Mouse (Mus musculus) hindbrain, embryonic 16.5 days (tissue): ENCODE results near the gene Mrm2. TPM values are rescaled to one million over a fixed set of nuclear protein-coding genes. Genes with fewer than 3 reads are reported as not detected.

Experiments
- ATAC-seq: fragments of 200-750 bp; cut with Nextera tagmentation; 2 replicates; pipeline ENCODE4 v1.8.0; 2017; ENCODE audit warnings: moderate TSS enrichment, moderate library complexity
- H3K27ac ChIP-seq: fragments of 300-500 bp; sonication (generic); 2 replicates; pipeline ENCODE4 v1.5.1; 2014; ENCODE audit warnings: low read depth, mild to moderate bottlenecking, control low read depth, low read length, moderate library complexity
- H3K27me3 ChIP-seq: fragments of 300-500 bp; sonication (generic); replicated peaks from 2 replicates; pipeline ENCODE4 v1.6.1; 2014; ENCODE audit warnings: low read length; ENCODE audit not compliant: control insufficient read depth, insufficient read depth
- H3K36me3 ChIP-seq: fragments of 300-500 bp; sonication (generic); 2 replicates; pipeline ENCODE4 v1.6.1; 2014; ENCODE audit warnings: mild to moderate bottlenecking, low read length, moderate library complexity, mixed read lengths; ENCODE audit not compliant: control insufficient read depth, insufficient read depth
- H3K4me1 ChIP-seq: fragments of 300-500 bp; sonication (generic); 2 replicates; pipeline ENCODE4 v1.6.1; 2014; ENCODE audit warnings: low read depth, low read length; ENCODE audit not compliant: control insufficient read depth, insufficient read depth
- H3K4me2 ChIP-seq: fragments of 300-500 bp; sonication (generic); 2 replicates; pipeline ENCODE4 v1.6.1; 2014; ENCODE audit warnings: mild to moderate bottlenecking, low read length, control low read depth, moderate library complexity
- H3K4me3 ChIP-seq: fragments of 300-500 bp; sonication (generic); 2 replicates; pipeline ENCODE4 v1.5.1; 2014; ENCODE audit warnings: mild to moderate bottlenecking, low read length, control low read depth, moderate library complexity
- H3K9ac ChIP-seq: fragments of 300-500 bp; sonication (generic); 2 replicates; pipeline ENCODE4 v1.6.1; 2014; ENCODE audit warnings: low read depth, mild to moderate bottlenecking, control low read depth, low read length, moderate library complexity
- H3K9me3 ChIP-seq: fragments of 300-500 bp; sonication (generic); 2 replicates; pipeline ENCODE4 v1.6.1; 2014; ENCODE audit warnings: mild to moderate bottlenecking, low read length, moderate library complexity; ENCODE audit not compliant: control insufficient read depth
- WGBS: fragments of 180-500 bp; shearing (Covaris S2); extraction: QIAGEN DNeasy Blood & Tissue Kit; methylation state at CpG from one replicate; pipeline ENCODE4 v1.1.7; 2014; 5-methylcytosine and 5-hydroxymethylcytosine counted together
- polyA plus RNA-seq: library from polyadenylated mRNA; unstranded; fragments of >200 nt; fragmentation: Nextera tagmentation; extraction: Ambion mirVana; gene quantifications from 2 replicates; pipeline ENCODE4 v1.2.1, GENCODE M21; 2015

Mrm2 gene
- polyA plus RNA-seq, 1 experiment from 2014 or later = 22.5 TPM

GRCm38 (mm10) chr5:140350731-140351497 lies 19.2 kb upstream of the Mrm2 start:
- H3K4me3 ChIP-seq = no peak overlapping the region
- no peak overlapping the region for H3K27ac ChIP-seq
- 94% methylated on average over 8 of the region's 8 CpGs for WGBS
- no peaks in the 10 kb centered on the region for H3K4me1 ChIP-seq
- ATAC-seq = no peak
- H3K9ac ChIP-seq = no peak overlapping the region
- H3K36me3 ChIP-seq = peaks cover 25% of the 10 kb centered on the region
- no peaks in the 10 kb centered on the region for H3K9me3 ChIP-seq
- no peaks in the 10 kb centered on the region for H3K27me3 ChIP-seq
- no peak overlapping the region for H3K4me2 ChIP-seq

DNA sequence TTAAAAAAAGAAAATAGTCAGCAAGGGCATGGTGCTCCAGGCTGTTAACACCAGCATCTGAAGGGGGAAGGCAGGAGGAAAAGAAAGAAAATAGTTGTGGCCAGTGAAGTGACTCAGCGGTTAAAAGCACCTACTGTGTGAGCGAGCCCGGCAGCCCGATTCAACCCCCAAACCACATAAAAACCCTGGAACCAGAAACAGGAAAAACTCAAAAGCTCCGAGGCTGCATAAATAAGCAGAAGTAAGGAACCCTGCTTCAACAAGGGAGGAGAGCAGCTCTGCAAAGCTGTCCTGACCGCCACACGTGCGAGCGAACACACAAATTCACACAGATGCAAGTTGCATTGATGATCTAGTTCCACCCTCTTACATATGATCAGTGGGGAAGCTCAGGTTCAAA lies 18.2 kb upstream of the Mrm2 start:
- no peak for ATAC-seq
- Histone ChIP-seq H3K36me3 (peaks cover 25% of the 10 kb centered on the region), H3K27ac (no peak overlapping the region), H3K27me3 (no peaks in the 10 kb centered on the region), H3K4me1 (no peaks in the 10 kb centered on the region), H3K4me2 (no peak overlapping the region), H3K9me3 (no peaks in the 10 kb centered on the region), H3K4me3 (no peak overlapping the region), H3K9ac (no peak overlapping the region)
- 92% methylated on average over 9 of the region's 9 CpGs for WGBS

- H3K27me3 ChIP-seq = no peaks in the 10 kb centered on the region
- H3K27ac ChIP-seq = no peak overlapping the region
- H3K4me2 ChIP-seq = no peak overlapping the region
- WGBS = 75% methylated on average over 1 of the region's 1 CpGs
- H3K36me3 ChIP-seq = peaks cover 10% of the 10 kb centered on the region; the same call in 1 of the 2 replicates
- H3K9me3 ChIP-seq = no peaks in the 10 kb centered on the region
- no peak overlapping the region for H3K9ac ChIP-seq
- no peak overlapping the region for H3K4me3 ChIP-seq
- H3K4me1 ChIP-seq = no peaks in the 10 kb centered on the region
- ATAC-seq = no peak
Observed at GRCm38 (mm10) chr5:140346050-140346449, 14.4 kb upstream of the Mrm2 start.

DNA sequence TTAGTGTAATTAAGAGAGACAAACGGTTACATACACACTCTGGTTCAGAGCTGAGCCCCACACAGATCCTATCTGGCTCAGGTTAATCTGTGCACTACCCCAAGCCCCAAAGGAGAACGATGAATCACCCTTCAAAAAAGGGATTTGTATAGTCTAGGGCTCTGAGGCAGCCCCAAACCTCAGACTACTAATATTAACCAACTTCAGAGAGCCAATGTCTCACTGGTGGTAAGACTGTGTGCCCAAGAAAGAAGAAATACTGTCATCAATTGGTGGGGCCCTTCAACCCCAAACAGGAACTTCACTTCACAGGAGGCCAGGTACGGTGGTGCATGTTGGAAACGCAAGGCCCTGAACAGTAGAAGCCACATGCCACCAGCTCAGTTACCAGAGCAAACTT lies 13.5 kb upstream of the Mrm2 start:
- H3K4me1 ChIP-seq = no peaks in the 10 kb centered on the region
- ATAC-seq = no peak
- H3K27ac ChIP-seq = no peak overlapping the region
- H3K4me2 ChIP-seq = no peak overlapping the region
- H3K27me3 ChIP-seq = no peaks in the 10 kb centered on the region
- H3K36me3 ChIP-seq = peaks cover 10% of the 10 kb centered on the region; the same call in 1 of the 2 replicates
- no peaks in the 10 kb centered on the region for H3K9me3 ChIP-seq
- H3K4me3 ChIP-seq = no peak overlapping the region
- 95% methylated on average over 4 of the region's 4 CpGs for WGBS
- no peak overlapping the region for H3K9ac ChIP-seq

DNA sequence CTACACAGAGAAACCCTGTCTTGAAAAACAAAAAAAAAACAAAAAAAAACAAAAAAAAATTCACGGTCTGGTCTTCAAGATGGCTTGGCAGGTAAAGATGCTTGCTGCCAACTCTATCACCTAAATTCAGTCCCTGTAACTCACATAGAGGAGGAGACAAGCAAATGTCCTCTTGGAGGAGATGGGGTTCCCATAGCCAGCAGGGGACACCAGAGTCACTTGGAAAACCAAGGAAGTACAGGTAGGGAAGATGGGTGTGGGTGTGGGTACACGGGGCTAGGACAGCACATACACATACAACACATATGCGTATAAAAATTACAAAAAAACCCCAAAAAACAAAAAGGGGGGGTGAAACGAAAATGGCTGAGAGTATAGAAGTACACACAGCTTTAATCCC lies 11.2 kb upstream of the Mrm2 start:
- Histone ChIP-seq H3K4me2 (no peak overlapping the region), H3K27ac (no peak overlapping the region), H3K36me3 (peaks cover 14% of the 10 kb centered on the region), H3K9me3 (no peaks in the 10 kb centered on the region), H3K9ac (no peak overlapping the region), H3K27me3 (no peaks in the 10 kb centered on the region), H3K4me1 (no peaks in the 10 kb centered on the region), H3K4me3 (no peak overlapping the region)
- no peak for ATAC-seq
- WGBS = 89% methylated on average over 4 of the region's 4 CpGs

DNA sequence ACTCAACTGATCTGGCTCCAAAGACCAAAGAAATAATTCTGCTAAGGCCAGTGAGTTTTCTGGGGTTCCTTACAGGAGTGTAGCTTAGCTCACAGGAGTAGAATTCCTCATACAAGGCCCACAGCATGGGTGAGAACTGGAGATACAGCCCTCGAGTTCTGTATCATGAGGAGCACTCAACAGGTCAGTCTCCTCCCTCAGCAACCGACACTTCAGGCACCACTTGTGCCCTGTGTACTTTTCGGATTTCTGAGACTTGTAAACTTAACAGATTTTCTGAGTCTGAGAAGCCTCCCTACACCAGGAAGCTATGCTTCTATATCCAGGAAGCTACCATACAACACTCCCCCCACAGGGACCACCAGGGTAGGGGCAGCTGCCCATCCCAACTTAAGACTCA lies 8.1 kb upstream of the Mrm2 start:
- Histone ChIP-seq H3K27me3 (no peaks in the 10 kb centered on the region), H3K36me3 (peaks cover 14% of the 10 kb centered on the region)

DNA sequence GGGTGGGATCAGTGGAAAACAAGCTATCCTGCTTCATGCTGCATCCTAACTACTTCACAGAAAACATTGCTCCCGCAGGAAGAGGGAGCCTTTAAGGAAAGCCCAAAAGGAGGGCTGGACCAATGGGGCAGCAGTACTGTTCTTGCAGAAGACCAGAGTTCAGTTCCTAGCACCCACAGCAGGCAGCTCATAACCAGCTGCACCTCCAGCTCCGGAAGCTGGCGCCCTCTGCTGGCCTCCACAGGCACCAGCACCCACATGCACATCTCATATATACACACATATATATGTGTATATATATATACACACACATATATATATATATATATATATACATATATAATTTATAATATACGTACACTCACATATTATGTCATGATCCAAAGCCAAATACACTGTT lies 7.1 kb upstream of the Mrm2 start:
- H3K27ac ChIP-seq = no peak overlapping the region
- no peaks in the 10 kb centered on the region for H3K9me3 ChIP-seq
- H3K4me3 ChIP-seq = no peak overlapping the region
- no peak overlapping the region for H3K9ac ChIP-seq
- H3K4me1 ChIP-seq = no peaks in the 10 kb centered on the region
- 92% methylated on average over 4 of the region's 4 CpGs for WGBS
- no peak overlapping the region for H3K4me2 ChIP-seq
- peaks cover 10% of the 10 kb centered on the region for H3K36me3 ChIP-seq
- ATAC-seq = no peak
- no peaks in the 10 kb centered on the region for H3K27me3 ChIP-seq

More for the DNA sequence above, 8.1 kb upstream of the Mrm2 start:
- H3K4me2 ChIP-seq = no peak overlapping the region
- no peaks in the 10 kb centered on the region for H3K9me3 ChIP-seq
- H3K9ac ChIP-seq = no peak overlapping the region
- H3K27ac ChIP-seq = no peak overlapping the region
- WGBS = 95% methylated on average over 3 of the region's 3 CpGs
- no peaks in the 10 kb centered on the region for H3K4me1 ChIP-seq
- ATAC-seq = no peak
- no peak overlapping the region for H3K4me3 ChIP-seq

- H3K9me3 ChIP-seq = no peaks in the 10 kb centered on the region
- H3K4me1 ChIP-seq = peaks cover 4% of the 10 kb centered on the region
- no peak overlapping the region for H3K4me3 ChIP-seq
- H3K4me2 ChIP-seq = no peak overlapping the region
- 78% methylated on average over 1 of the region's 1 CpGs for WGBS
- no peak overlapping the region for H3K9ac ChIP-seq
- no peaks in the 10 kb centered on the region for H3K27me3 ChIP-seq
- no peak for ATAC-seq
- peaks cover 8% of the 10 kb centered on the region for H3K36me3 ChIP-seq
- H3K27ac ChIP-seq = no peak overlapping the region
Observed at GRCm38 (mm10) chr5:140336680-140337079, 5.0 kb upstream of the Mrm2 start.

DNA sequence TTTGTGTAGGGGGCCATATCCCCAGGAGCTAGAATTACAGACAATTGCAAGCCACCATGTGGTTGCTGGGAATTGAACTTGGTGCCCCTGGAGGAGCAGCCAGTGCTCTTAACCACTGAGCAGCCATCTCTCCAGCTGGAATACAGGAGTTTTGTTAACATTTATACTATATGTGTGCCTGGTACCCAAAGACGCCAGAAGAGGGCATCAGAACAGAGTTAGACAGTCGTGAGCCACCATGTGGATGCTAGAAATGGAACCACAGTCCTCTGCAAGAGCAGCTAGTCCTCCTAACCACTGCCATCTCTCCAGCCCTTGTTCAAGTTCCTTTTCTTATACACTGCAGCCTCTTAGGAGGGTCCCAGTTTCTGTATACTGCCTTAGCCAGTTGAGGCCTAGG lies 1.9 kb upstream of the Mrm2 start:
- Histone ChIP-seq H3K27me3 (no peaks in the 10 kb centered on the region), H3K36me3 (no peaks in the 10 kb centered on the region; the same call in 1 of the 2 replicates), H3K4me3 (no peak overlapping the region), H3K9ac (no peak overlapping the region), H3K9me3 (no peaks in the 10 kb centered on the region), H3K4me2 (no peak overlapping the region), H3K4me1 (peaks cover 18% of the 10 kb centered on the region), H3K27ac (no peak overlapping the region)
- WGBS = 19% methylated on average over 2 of the region's 2 CpGs
- ATAC-seq = no peak
